Mouse (Mus musculus) hematopoietic stem cell, adult 5-6 weeks (primary cell): Measurements from ENCODE around the gene Aanat. TPM values are rescaled to one million over a fixed set of nuclear protein-coding genes. Genes with fewer than 3 reads are reported as not detected.
A peak's percentile ranks its signal among the peaks of the same experiment; 100 is the strongest.

Source experiments
- ATAC-seq, 2 experiments: fragments of 125-278 bp in 1 of 2; replicated peaks in 1 of 2; 2 replicates each; pipeline ENCODE4 v1.8.0; 2016 to 2017; ENCODE audit warnings: inconsistent platforms in 2 of 2, mild to moderate bottlenecking in 2 of 2, moderate number of reproducible peaks in 2 of 2, low read depth in 1 of 2, moderate TSS enrichment in 1 of 2; ENCODE audit not compliant: low FRiP score in 2 of 2, poor library complexity in 2 of 2, severe bottlenecking in 2 of 2, insufficient read depth in 1 of 2, low TSS enrichment in 1 of 2
- total RNA-seq: library from RNA; stranded (forward); fragments of 172-1452, 232-1000 nt; gene quantifications from 2 replicates; pipeline ENCODE4 v1.2.3, GENCODE M21; 2017

Gene Aanat
- not detected in 2 replicates for total RNA-seq

GRCm38 (mm10) chr11:116586310-116586709 is at the start of gene Aanat:
Gene Aanat (plus strand): TSS chr11:116586432.
- ATAC-seq: no peak

- no peak for ATAC-seq
Observed at GRCm38 (mm10) chr11:116536685-116537084, 49.5 kb upstream of the Aanat start.

- no peak for ATAC-seq
Observed at GRCm38 (mm10) chr11:116537388-116537787, 48.8 kb upstream of the Aanat start.

DNA sequence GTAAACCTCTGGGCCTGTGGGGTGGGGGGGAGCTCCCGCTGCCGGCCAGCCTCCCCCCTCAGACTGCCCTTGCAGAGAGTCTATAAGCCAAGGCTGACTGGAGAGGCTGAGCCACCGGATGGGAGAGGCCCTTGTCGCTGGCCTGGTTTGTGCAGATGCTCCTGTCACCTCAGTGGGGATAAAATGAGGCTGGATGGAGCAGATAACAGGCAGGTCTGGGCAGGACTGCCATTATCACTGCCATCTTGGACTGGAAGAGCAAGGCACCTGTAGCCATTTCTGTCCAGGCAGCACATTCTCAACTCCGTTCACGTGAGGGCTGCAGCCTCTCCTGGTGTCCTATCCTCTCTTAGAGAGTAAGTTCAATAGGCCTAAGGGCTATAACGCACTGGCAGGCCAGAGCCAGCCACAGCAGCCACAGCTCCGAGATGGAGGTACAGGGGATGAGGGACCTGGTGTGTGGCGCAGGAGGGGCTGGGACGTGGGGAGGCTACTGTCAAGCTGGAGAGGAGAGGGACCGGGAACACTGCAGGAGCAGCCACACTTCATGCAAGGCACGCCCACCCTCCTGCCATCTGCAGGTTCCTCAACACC is 48.0 kb upstream of the Aanat start:
- no peak for ATAC-seq

GRCm38 (mm10) chr11:116541183-116541582 is 45.0 kb upstream of the Aanat start:
- no peak for ATAC-seq

- peak; percentile 40 to 48; a peak in 1 of 4 replicates for ATAC-seq
Observed at GRCm38 (mm10) chr11:116543110-116543509, 43.1 kb upstream of the Aanat start.

- no peak for ATAC-seq
Observed at GRCm38 (mm10) chr11:116547296-116548060, 38.8 kb upstream of the Aanat start.

DNA sequence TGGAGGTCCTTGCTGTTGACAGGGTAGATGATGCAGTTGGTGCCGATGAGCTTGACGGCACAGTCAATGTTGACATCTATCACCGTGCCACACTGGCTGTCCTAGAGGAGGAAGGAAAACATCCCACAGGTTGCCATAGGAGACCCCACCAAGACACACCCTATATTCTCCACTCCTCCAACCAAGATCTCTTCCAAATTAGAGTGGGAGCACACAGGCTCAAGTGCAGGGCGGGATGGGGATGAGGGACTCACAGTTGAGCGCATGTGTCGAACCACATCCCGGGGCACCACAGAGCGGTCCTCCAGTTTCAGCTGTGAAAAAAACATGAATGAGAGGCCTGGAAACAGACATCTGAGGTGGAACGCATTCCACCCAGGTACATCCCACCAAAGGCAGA is 37.5 kb upstream of the Aanat start:
- ATAC-seq: no peak

DNA sequence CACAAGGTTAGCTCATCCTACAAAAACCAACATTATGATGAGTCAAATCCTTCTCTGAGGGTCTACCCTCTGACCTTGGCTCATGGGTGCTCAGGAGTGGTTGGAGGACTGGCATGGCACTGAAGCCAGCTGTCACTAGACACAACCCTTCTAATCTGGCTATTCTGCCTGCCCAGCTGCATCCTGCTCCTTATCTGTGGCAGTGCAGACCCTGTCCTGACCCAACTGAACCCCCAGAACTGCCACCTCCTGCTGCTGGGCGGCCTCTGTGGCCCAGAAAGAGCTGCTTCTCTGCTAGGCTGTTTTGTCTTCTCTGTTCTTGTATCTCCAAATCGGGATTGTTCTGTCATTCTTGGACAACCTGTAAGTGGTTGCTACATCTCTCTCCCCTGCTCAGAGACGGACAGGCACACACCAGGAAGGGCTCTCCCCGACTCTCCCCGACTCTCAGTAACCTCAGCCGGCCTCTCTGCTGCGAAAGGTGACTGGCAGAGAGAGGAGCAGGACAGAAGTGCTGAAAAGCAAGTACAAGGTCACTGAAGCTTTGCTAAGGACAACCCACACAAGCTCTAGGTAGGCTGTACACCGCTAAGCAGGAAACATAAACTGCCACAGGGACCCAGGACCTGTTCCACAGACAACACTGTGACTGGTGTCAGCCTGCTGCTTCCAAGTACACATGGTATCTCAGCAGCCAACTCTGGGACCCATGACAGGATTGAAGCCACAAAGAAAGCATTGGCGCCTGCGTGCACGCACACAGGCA is 36.8 kb upstream of the Aanat start:
- ATAC-seq: peak; percentile 59 to 70

DNA sequence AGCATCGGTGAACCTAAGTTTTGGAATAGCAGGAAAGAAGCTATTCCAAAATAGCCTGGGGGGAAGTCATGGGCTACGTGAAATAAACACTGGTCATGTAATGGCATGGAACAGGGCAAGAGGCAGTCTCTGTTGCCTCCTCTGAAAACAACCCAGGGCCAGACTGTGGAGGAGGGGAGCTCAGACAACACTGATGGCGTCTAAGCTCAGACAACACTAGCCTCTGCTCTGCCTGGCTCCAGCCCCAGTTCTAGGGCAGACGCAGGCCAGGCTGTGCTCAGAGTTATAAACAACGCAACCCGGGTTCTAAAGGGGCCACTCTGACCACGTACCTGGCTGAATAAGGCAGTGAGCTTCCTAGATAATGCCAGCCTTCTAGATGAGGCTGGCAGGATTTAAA is 35.5 kb upstream of the Aanat start:
- no peak for ATAC-seq

DNA sequence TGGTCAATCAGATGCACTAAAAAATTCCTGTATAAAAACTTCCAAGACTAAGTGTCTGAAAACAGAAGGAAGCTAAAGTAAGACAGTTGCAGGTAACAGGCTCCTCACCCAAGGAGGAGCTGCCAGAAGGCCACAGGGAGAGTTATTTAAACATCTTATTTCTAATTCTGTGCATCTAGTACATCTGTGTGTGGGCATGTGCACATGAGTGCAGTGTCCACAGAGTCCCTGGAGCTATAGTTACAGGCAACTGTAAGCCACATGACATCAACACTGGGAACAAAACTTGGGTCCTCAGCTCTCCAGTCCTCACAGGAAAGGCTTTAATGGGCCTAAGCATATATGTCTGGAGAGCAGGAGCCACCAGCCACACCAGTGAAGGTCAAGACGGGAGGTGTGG is 34.0 kb upstream of the Aanat start:
- no peak for ATAC-seq

- ATAC-seq: peak; percentile 56 to 65; a peak in 3 of 4 replicates
Observed at GRCm38 (mm10) chr11:116554171-116554878, 31.9 kb upstream of the Aanat start.

GRCm38 (mm10) chr11:116555572-116555971 is 30.7 kb upstream of the Aanat start:
- no peak for ATAC-seq

GRCm38 (mm10) chr11:116556308-116556707 is 29.9 kb upstream of the Aanat start:
- ATAC-seq: no peak

GRCm38 (mm10) chr11:116565283-116566041 is 20.8 kb upstream of the Aanat start:
- no peak for ATAC-seq

DNA sequence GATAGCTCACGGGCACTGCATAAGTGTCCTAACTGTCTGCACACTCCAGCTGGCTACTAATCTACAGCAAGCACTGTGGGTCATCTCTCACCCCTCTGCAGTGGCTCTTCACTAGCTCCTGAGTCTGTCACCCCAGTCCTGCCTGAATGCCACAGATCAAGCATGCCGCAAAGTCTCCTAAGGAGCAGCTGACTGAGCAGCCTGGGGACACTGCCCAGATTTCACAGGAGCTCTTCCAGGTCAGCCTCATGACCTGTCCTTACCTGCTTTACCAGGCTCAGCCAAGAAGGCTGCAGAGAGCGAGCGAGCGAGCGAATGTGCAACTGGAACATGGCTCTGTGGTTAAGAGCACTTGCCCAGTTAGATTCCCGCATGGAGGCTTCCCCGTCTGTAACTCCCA is 18.7 kb upstream of the Aanat start:
- no peak for ATAC-seq

DNA sequence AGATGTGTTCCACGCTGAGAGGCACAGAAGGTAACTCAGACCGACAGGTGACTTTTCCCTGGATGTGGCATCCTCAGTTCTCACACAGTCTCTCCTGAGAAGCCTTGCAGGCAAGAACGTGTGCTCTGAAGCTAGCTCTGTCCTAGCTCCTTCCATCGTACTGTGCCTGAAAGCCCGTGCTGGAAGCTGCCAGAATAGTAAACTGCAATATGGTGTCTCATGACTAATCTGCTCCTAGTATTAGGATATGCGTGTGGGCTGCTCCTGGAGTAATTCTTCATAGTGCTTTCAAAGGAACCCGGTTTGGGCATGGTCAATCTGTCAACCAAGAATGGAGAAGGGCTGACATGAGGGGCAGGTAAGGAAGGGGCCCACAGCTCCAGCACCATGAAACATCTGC is 15.4 kb upstream of the Aanat start:
- no peak for ATAC-seq
